Mouse (Mus musculus) gastrocnemius, postnatal 36 days (tissue): ENCODE data around the gene Abhd17b. TPM values are rescaled to one million over a fixed set of nuclear protein-coding genes. Genes with fewer than 3 reads are reported as not detected.
"Not testable (repeated sequence)": the region's sequence is repeated elsewhere in the genome, so short reads cannot be mapped to it uniquely, and the experiment has no call there.

ENCODE experiments used
- DNase-seq, 2 experiments: peaks; one replicate each; pipeline ENCODE4 v3.0.0; 2022
- intact Hi-C: fragments of 180-260 bp; cut with DNase I; formaldehyde crosslinking; loops from one replicate; pipeline ENCODE4 v1.15.1; 2025
- long read RNA-seq, 2 experiments: library from polyadenylated mRNA; stranded (forward); transcript quantifications; one replicate each; pipeline ENCODE4 v2.0.0; 2021
- total RNA-seq, 2 experiments: library from RNA; stranded (reverse); gene quantifications; 2 replicates each; pipeline ENCODE4 v1.2.3; 2021

Gene Abhd17b
- 10 to 100 TPM; 17.3 to 17.7 TPM for total RNA-seq
- long read RNA-seq, experiment 1, transcript Abhd17b-201 (4 exons, 2,259 nt), result major isoform, 29 of 35 reads
- long read RNA-seq, experiment 1, partial matches to known transcripts, result 0 of 35 reads
- long read RNA-seq, experiment 1, other reads (novel, unspliced or antisense), result 6 of 35 reads
- long read RNA-seq, experiment 2, transcript Abhd17b-201 (4 exons, 2,259 nt), result major isoform, 20 of 23 reads
- long read RNA-seq, experiment 2, partial matches to known transcripts, result 0 of 23 reads
- long read RNA-seq, experiment 2, other reads (novel, unspliced or antisense), result 3 of 23 reads

DNA sequence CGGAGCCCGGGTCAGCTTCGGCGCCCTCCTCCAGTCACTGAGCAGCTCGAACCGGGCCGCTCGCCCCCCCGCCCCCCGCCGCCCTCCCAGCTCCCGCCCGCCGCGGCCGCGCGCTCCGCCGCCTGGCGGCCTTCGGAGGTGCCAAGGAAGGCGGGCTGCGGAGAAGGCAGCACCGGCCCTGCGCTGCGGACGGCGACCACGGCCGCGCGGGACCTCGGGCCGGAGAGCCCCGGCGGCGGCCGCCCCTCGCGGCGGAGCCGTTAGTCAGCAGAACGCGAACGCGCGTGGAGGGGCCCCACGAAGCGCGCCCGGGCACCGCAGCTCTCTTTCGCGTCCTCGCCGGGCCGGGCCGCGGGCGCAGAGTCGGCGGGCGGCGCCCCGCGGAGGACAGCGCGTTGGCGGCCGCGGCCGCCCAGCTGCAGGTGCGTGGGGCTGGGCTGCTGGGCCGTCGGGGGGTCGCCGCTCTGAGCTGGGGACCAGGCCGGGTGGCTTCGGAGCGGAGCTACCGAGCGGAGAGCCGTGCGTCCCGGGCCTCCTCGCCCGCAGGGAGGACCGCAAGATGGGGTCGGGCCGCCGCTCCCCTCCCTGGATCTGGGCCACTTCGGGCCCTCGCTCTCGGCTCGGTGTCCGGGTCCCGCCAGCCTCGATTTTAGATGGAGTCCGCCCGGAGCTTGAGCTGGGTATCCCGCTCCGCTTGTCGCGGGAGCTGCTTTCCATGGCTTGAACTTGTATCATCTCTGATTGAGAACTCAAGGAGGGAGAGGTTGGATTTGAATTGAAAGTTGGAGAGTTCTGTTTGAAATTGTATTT is at the start of gene Abhd17b:
Abhd17b (plus strand) TSS at position 14 of the 810 bp plus-strand sequence.
- DNase-seq, result peak in 1 of 2 experiments; percentile 31
- intact Hi-C loops, result loop anchor here (5.0 to 10.0 kb wide), 3 partner anchors 81 to 379 kb away; partner anchors contain the start of gene Zfand5

DNA sequence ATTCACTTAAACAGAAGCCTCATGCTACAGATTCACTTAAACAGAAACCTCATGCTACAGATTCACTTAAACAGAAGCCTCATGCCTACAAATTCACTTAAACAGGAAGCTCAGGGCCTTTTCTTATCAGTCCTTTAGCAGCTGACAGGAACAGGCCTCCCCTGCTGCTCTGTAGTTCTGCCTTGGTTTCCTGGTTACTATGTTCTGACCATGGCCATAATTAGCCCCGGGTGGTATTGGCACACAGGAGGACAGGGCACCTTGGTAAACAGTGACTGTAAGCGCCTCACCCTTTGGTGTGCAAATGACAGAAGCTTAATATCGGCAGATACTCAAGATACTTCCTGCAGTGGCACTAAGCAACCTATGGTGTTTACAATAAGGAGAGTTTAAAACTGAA is 49.1 kb upstream of the Abhd17b start:
- intact Hi-C loops, result no loop called here
- DNase-seq, result no peak

DNA sequence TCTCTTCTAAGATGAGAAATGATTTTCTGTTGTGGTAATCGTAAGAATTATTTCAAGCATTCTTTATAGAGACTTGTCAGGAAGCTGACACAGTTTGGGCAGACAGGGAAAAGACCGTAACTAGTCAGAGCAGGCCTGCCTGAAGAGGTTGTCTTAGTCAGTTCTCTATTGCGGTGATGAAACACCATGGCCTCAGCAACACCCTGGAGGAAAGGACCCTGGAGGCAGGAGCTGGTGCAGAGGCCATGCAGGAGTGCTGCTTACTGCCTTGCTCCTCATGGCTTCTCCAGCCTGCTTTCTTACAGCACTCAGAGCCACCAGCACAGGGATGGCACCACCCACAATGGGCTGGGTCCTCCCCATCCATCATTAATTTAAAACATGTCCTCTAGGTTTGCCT is 47.7 kb upstream of the Abhd17b start:
- DNase-seq, result no peak

DNA sequence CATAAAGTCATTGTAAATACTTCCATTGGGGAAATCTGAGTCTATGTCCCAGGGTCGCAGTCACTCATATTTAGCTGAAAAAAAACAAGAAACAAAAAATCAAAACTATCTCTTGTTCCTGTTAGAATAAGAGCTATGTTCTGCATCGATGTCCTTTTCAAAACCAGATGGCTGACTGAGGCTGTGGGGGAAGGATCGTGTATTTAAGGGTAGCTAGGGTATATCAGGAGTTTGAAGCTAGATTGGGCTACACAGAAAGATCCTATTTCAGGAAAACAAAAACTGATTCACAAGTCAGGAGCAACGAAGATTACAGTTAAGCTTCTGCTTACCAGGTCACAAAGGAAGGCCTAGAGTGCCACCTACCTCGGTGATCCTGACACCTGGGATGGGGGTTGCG is 42.7 kb upstream of the Abhd17b start:
- intact Hi-C loops, result no loop called here
- DNase-seq, result no peak

More for the DNA sequence above, 47.7 kb upstream of the Abhd17b start:
- intact Hi-C loops, result no loop called here

DNA sequence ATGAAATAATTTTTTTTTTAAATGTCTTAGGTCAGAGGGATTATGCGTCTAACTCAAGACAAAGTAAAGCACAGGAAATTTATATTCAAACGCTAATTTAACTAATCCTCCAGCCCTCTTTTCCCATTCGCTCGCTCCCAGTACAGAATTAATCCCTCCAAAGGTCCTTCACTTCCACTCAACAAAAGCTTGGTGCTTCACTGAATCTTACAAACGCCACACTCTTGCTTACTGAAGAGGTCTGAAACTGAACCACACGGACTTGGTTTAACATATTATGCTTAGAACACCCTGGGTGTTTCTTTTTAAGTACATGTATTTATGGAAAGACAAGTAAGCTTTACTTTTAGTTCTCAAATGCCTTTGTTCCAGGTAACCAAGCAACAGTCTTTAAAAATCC is 41.7 kb upstream of the Abhd17b start:
- intact Hi-C loops, result no loop called here
- no peak for DNase-seq

DNA sequence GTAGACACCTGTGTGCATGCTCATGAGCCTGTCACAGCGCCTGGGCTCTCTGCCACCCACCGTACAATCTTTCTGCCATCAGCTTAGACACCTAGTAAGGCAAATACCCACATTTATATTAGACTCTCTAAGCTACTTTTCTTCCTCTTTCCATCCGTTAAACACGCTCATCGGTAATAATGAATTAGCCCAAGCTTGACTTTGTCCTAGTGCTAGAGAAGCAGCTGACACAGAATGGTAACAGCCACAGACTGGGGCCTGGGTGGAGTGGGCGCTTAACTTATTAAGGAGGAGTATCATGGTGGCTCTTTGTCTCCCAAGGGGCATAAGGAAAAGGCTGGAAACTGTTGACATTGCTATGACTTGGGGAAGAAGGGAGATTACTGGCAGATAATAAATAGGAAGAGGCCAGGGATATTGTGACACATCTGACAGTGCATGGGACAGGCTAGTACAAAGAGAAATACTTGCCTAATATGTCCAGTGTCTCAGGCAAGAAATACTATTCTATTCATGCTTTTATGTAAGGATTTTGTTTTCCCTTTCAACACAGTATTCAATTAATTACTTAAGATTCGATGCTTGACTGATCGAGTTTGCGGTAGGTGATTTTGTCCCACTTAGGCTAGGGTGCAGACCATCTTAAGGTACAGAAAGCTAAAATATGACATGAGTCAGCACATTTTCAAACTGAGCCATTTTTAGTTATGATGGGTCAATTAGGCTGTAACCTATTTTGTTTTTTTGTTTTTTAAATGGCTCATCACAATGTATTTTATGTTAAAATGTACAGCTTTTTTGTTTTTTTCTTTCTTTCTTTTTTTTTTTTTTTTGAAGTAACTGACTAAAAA is 41.0 kb upstream of the Abhd17b start:
- no peak for DNase-seq
- intact Hi-C loops, result no loop called here

DNA sequence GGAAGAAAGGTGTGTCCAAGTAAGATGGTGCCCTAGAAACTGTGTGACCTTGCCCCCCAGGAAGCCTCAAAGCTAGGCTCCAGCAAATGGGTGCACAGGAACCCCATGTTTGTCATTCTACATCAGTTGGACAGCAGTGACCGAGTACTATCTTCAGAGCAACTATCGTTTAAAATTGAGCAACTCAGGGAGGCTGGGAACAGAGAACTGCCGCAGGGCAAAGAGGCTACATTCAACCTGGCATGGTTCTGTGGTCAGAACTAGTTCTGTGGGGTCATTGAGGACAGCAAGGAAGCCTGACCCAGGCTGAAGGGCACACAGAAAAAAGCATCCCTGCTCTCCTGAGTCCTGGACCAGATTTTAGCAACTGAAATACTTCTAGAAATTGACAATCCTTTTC is 37.2 kb upstream of the Abhd17b start:
- no peak for DNase-seq
- intact Hi-C loops, result no loop called here

DNA sequence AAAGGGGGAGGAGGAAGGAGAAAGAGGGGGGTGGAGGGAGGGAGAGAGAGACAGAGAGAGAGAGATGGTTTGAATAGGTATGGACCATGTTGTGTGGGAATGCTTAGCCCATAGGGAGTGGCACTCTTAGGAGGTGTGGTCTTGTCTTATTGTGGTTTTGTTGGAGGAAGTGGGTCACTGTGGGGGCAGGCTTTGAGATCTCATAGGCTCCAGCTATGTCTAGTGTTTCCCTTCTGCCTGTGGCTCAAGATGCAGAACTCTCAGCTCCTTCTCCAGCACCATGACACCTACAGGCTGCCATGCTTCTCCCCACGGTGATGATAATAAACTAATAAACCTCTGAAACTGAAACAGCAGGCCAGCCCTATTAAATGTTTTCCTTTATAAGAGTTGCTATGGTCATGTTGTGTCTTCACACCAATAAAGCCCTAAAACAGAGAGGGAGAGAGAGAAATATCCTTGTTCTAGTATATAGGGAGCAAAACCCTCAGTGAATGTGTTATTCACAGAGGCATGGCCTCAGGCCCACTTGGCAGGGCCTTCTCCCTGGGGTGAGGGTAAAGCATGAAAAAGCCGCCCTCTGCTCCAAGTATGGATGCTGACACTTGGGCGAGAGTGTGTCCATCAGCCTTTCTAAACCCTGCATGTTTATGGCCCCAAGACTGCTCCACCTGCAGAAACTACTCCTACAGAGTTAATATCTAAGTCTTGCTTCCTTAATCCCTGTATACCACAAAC is 29.4 kb upstream of the Abhd17b start:
- DNase-seq, result no peak
- intact Hi-C loops, result no loop called here

DNA sequence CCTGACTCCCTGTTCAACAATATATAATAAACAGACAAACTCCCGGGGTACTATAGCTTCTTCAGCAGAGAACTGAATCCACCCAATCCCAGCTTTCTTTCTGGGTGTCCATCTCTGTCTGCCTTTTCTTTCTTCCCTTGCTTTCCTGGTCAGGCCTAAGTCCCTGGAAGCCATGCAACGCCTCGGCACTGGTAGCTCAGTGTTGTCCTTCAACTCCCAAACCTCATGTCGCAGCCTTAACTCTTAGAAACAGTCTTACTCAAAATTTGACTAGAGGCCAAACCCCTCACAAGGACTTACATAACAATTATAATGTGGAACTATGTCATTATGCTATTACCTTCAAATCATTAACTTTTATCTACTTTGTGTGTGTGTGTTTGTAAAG is 28.8 kb upstream of the Abhd17b start:
- DNase-seq, result no peak
- intact Hi-C loops, result no loop called here

DNA sequence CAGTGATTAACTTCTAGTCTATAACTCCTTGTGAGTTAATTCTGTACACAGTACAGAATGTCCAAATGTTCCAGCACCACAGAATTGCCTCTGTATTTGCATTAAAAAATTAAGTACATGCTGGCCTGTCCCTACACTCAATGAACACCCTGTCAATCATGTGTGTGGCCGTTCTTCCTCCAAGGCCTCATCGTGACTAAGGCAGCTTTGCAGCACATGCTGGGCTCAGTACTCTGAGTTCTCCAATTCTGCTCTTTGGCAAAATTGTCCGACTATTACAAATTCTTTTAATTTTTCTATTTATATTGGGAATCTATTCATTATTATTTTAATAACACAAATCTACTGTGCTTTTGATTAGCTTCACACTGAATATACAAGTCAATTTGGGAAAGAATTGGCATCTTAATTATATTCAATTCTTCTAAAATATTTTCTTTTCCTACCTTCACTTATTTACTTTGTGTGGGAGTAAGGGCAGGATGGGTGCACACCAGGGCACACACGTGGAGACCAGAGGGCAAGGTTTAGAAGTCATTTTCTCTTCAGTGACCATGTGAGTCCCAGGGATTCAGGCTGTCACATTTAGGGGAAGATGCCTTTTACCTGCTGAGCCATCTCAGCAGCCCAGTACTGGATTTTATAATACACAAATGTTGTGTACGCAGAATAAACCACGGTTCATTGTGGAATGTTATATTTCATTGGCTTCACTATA is 26.6 kb upstream of the Abhd17b start:
- intact Hi-C loops, result no loop called here
- DNase-seq, result no peak

DNA sequence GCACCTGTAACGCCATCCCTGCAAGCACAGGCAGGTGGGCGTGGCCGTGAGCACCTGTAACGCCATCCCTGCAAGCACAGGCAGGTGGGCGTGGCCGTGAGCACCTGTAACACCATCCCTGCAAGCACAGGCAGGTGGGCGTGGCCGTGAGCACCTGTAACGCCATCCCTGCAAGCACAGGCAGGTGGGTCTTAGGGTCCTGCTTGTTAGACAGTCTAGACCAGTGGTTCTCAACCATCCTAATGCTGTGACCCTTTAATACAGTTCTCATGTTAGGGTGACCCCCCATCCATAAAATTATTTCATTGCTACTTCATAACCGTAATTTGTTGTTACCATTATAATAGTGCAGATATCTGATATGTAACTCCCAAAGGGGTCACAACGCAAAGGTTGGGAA is 24.5 kb upstream of the Abhd17b start:
- intact Hi-C loops, DNase-seq: not testable (repeated sequence)

DNA sequence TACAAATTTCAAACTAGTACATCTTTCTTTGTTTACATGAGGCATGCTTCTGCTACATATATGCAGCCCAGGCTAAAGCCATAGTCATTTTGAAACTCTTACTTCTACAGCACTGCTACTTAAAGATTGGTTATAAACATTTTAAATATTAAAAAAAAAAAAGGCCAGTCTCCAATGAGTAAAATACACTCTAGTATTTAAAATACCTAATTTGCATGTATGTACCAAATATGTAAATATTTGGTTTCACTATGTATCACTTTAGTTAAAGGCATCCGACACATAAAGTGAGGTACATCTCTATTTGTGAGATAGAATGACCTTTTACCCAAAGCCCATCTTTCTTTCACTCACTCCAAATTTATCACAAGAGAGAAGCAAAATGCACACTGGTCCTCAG is 24.0 kb upstream of the Abhd17b start:
- intact Hi-C loops, result no loop called here
- DNase-seq, result no peak

DNA sequence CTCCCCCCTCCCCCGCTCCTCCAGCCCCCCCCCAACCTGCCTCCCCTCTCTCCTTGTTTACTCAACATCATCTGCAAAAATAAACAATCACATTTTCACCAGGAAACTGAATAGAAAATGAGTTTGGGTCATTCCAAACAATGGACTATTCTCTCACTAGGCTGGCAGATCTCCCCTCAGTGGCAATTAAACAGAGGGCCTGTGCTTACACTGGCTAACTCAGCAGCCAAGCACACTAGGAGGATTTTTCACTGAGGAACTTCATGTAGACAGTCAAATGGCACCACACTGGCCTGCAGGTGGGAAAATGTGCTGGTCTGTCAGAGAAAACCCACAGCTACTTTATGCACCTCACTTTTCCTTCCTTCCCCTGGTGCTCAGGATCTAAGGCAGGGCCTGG is 23.5 kb upstream of the Abhd17b start:
- intact Hi-C loops, result no loop called here
- DNase-seq, result no peak

DNA sequence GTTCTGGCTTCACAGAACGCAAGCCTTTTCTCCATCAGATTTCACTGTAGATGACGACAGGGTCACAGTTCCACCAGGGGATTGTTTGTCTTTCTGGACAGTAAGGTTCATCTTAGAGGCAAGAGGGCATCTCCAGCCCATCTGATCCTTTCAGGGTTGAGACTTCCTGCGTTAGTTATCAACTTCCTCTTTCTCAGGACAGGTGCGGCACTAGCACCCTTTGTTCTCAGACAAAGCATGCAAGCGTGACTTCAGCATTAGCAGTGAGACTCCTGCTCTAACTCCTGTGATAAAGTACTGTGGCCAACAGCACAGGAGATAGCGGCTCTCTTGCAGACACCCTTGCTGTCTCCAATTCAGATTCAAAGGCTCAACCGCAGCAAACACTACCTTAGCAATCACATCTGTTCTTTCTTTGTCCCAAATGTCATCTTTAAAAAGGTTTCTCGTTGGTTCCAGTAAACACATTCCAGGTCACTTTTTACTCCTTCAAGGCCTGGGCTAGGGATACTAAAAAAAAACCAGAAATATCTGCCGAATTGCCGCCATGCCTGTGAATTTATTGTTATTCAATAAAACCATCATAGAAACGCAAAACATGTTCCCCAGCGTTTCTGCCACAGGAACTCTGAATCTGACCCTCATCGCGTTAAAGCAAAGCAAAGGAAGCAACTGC is 22.2 kb upstream of the Abhd17b start:
- intact Hi-C loops, result no loop called here
- no peak for DNase-seq

DNA sequence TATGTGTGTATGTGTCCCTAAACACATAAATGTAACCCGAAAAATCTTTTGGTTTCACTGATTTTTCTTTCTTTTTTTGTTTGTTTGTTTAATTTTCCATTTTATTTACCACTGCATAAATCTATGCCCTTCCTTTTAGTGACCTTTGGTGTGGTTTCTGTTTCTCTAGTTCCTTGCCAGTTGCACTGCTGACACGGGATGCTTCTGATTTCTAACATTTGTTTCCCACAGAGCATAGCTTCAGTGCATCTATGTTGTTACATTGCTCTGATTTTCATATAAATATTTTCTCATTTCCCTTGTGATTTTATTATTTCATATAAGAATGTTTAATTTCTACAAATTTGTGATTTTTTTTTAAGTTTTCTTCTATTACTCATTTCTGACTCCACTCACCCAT is 17.6 kb upstream of the Abhd17b start:
- intact Hi-C loops, result no loop called here
- DNase-seq, result no peak

DNA sequence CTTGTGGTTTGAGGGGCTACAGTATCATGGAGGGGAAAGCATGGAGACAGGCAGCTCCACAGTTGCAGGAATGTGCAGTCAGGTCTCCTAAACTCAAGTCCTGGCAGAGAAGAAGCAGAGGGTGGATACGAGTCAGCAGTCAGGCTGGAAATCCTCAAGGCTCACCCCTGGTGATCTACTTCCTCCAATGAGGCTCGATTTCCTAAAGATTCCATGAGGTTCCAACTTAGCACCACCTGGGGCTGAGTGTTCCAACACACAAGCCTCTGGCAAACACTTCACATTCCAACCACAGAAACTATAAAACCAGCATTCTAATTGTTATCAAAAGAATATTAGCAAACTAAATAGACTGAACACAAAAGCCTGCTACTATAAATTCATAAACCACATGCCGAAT is 16.1 kb upstream of the Abhd17b start:
- intact Hi-C loops, result no loop called here
- DNase-seq, result no peak

DNA sequence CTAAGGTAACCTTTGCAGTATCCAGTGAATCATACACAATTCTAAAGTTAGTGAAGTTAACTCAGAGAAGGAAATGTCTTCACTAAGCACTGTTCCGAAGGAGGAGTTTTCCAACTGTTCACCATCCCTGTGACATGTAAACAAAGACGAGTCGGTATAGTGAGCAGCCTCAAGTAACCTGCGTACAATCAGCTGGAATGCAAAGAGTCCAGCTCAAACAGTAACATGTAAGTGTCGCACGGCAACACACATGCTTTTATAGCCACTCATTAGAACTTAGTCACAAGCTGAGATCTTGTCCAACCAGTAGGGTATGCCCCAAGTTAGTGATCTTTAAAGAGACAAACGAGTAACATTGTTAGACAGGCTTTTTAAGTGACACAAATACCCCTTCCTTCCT is 15.3 kb upstream of the Abhd17b start:
- intact Hi-C loops, result no loop called here

DNA sequence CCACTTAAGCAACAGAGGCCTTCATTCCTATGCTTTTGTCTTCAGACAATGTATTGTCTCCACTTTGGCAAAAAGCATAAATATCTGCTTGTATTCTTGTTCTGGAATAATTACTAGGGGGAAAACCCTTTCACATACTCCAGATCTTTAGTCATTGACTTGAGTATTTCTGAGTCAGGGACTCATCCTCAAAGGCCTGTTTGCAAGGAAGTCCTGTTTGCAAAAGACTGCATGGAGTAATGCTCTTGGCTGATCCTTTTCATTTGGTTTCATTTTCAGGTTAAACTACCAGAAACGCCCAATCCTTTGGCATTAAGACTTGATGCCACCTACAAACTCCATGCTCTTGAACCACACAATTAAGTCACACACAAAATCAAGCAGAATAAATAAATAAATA is 9.1 kb upstream of the Abhd17b start:
- intact Hi-C loops, result no loop called here
- DNase-seq, result no peak

More for the DNA sequence above, 15.3 kb upstream of the Abhd17b start:
- no peak for DNase-seq

DNA sequence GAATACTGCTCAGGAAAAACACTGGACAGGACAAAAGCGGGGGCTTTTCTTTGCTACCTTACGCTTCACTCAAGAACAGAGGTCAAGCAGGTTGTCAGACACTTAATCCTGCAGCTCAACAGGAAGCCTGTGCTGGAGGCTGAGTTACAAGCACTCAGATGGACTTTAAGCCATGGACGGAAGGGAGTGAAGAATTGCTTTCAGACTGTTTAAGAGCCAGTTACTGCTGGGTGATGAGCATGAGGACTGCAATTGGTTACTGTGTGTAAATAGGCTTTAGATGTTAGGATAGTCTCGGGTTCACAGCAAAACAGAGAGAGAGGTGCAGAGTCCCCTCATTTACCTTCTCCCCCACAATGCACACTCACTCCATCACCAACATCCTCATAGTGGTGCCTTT is 7.7 kb upstream of the Abhd17b start:
- no peak for DNase-seq
- intact Hi-C loops, result no loop called here
